Mouse (Mus musculus) neutrophil, adult 65 days (primary cell): ENCODE results near the gene Perm1. TPM values are rescaled to one million over a fixed set of nuclear protein-coding genes. Genes with fewer than 3 reads are reported as not detected.

ENCODE experiments used
- total RNA-seq: library from RNA; stranded (reverse); gene quantifications from 2 replicates; pipeline ENCODE4 v1.2.4, GENCODE M21; 2023

Perm1 gene
- not detected in 2 replicates for total RNA-seq

DNA sequence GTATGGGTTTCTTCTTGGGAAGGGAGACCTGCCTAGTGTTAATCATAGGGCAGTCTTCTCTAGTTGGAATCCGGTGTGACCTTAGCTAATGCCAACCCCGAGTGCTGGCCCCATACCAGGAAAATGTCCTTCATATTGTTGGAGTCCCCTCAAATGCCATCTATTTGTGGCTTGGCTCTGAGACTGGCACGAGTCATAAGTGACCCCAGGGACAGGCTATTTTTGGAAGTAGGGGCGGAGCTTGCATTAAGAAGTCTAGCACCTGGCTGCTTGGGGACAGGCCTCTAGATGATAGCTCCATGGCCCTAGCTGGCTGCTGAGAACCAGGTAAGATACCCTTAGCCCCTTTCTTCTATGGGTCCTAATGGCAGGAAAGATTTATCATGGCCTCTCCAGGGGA is at the start of gene Perm1:
TSS of gene Perm1 (plus strand) at position 220 of the 400 bp plus-strand sequence.

DNA sequence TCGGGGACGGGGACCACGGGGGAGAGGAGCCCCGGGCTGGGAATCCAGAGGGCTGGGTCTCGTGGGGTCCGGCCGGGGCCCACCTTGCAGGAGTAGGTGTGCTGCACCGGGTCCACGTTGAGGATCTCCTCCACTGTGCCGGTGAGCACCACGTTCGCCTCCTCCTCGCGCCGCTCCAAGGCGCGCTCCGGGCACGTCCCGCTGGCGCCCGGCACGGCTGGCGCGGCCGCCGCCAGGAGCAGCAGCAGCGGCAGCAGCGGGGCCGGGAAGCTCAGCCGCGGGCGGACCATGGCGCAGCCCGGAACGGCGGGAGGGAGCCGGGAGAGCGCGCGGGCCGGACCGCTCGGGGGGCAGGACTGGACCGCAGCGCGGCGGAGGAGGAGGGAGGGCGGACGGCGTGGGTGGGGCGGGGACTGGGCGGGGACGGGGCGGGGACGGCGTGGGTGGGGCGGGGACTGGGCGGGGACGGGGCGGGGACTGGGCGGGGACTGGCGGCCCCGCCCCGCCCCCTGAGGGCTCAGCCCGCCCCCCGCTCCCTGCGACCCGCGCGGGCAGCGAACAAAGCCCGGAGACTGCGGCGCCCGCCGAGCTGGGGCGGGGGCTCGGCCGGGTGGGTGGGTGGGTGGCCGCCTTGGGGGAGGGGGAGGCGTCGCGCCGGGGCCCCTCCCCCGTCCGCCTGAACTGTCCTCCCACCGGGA is 18.4 kb upstream of the Perm1 start, which contains the start of gene Agrn:
TSS of gene Agrn (minus strand) at position 358 of the 698 bp plus-strand sequence.

DNA sequence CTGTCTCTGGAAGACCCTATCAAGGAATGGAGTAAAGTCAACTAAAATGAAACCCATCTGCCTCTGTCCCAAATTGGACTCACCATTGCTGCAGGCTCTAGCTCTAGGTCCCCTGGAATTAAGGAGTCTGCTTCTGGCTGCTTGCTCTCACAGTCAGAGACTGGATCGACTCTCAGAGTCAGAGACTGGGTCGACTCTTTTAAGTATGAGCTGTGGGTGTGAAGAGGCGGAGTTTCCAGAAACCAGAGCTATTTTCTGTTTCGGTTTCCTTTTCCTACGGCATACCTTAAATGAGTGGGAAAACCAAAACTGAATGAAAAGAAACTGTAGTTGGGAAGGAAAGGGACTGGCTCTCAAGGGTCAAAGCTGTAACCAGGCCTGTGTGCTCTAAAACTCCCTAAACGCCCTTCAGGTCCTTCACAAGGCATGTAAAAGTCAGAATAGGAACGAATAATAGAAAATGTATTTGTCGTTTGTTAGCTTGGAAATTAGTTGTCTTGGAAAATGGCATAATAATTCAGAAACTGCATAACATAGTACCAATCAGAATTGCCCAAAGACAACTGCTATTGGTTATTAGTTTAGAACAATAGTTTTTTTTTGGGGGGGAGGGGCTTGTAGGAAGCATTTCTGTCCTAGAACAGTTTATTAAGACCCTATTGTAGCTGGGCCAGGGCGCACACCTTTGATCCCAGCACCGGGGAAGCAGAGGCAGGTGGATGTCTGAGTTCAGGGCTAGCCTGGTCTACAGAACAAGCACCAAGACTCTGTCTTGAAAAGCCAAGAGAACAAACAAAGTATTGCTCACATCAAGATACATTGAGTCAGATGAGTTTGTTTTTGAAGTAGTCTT is 14.8 kb upstream of the Perm1 start, which contains the start of gene Isg15:
TSS of gene Isg15 (minus strand) at position 196 of the 853 bp plus-strand sequence.

DNA sequence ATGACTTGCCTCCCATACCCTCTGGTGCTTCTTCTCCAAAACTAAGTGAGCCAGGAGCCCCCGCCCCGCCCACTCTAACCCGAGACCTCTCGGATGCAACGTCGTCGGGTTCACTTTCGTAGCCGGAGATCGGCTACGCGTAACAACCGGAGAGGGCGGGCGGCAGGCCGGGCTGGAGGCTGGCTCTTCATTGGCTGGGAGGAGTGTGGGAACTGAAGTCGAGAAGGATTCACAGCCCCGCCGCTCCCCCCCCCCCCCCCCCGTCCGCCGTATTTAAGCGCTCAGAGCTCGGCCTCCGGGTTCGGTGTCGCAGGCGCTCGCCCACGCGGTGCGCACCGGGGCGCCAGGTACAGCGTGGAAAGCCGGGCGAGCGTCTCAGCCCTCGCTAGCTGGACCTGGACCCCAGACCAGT is 12.7 kb upstream of the Perm1 start, which contains the start of gene AW011738:
TSS of gene AW011738 (plus strand) at position 304 of the 412 bp plus-strand sequence.

DNA sequence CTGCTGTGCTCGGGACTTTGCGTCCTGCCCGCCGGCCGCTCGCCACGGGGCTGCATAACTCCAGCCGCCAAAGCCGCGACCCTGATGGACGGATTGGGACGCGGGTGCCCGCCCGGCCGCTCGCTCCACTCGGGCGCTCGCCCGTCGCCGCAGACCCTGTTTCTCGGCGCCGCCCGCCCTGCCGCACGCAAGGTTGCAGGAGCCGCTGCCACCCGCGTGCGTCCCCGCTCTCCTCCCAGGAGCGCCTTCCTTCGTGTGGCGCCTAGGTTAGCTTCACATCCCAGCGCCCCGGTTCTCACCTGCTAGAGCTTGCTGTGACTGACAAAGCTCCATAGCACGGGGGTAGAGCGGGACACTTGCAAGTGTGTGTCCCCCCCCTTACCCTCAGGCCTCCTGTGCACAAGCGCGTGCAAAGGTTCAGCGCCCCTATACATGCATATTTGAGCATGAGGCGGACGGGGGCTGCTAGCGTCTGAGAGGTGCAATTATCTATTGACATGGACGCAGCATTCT is 19.1 kb downstream of the Perm1 start, which contains the start of gene Plekhn1:
TSS of gene Plekhn1 (minus strand) at position 157 of the 513 bp plus-strand sequence.

DNA sequence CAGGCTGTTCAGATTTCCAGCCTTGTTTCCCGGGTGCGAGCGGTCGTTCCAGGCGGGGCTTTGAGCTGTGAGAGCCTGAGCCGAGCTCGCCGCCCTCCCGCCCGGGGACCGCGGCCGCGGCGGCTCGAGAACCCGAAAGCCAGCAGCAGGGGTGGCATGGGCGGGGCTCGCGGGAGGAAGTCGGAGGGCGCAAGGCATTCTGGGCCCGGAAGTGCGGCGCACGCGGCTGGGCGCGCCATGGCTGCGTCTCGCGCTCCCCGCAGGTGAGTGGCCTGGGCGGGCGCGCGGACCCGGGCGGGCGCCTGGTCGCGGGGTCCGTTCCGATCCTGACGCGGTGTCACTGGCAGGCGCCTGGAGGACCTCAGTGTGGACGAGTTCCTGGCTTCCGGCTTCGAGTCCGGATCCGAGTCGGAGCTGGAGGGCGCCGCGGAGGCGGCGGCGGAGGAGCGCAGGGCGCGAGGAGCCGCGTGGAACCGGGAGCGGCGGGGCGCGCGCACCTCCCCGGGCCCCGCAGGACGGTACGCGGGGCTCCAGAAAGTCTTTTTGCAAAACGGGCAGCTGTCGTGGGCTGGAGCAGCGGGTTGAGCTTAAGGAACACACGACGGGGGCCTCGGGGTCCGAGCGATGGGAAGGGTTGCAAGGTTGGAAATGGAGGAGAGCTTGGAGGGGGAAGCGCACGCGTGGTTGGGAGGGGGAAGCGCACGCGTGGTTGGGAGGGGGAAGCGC is 20.3 kb downstream of the Perm1 start, which contains the start of gene Noc2l:
TSS of gene Noc2l (plus strand) at position 203 of the 726 bp plus-strand sequence.

DNA sequence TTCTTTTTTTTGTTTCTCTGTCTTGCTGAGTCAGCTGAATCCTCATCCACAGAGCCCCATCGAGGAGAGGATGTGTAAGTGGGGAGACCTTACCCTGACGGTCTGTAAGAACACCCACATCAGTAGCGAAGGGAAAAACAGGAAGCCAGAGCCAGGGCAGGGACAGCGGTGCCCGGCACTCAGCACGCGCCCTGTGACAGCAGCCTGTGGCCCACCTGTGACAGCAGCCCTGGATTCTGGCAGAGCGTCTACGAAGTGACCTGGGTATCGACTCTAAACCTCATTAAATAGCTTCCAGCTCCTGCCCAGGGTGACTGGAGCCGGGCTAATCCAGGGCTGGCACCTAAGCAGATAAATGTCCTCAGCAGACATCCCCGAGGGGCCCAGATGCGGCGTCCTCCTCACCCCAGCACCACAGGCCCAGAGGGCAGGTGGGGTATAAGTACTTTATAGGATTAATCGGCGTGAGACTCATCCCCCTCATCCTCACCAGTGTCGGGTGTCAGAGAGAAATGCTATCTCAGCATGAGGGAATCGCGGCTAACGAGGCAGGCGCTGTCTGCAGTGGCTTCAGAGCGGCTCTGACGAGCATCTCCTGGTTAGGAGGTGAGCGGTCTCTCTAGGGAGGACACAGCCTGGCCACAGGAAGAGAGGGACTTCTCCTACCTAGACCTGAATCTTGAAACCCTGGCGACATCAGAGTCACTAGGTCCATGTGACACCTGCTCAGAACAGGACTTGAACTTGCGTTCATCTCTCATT is 39.6 kb downstream of the Perm1 start, which contains the start of gene Samd11:
TSS of gene Samd11 (minus strand) at position 580 of the 762 bp plus-strand sequence.

Other genes with a start within 250 kb of the Perm1 start
- gene B3galt6, start 223.2 kb upstream of the Perm1 start, total RNA-seq: 1.6 and 1.9 TPM in 2 replicates
- gene Sdf4, start 223.0 kb upstream of the Perm1 start, total RNA-seq: 101 and 115 TPM in 2 replicates
- 1.5 and 2.1 TPM in 2 replicates for gene Tnfrsf4, start 202.0 kb upstream of the Perm1 start, total RNA-seq
- 3.5 and 6.8 TPM in 2 replicates for gene Tnfrsf18, start 189.7 kb upstream of the Perm1 start, total RNA-seq
- gene Ttll10, start 156.5 kb upstream of the Perm1 start, total RNA-seq: not detected in 2 replicates
- 12.2 and 12.7 TPM in 2 replicates for gene 9430015G10Rik, start 105.9 kb upstream of the Perm1 start, total RNA-seq
- gene Rnf223, start 85.4 kb upstream of the Perm1 start, total RNA-seq: 0.18 and 0.35 TPM in 2 replicates
- gene Agrn, start 18.4 kb upstream of the Perm1 start, total RNA-seq: 17.6 and 18.5 TPM in 2 replicates
- 10.6 and 19.0 TPM in 2 replicates for gene Isg15, start 15.1 kb upstream of the Perm1 start, total RNA-seq
- 5.9 and 7.6 TPM in 2 replicates for gene AW011738, start 12.6 kb upstream of the Perm1 start, total RNA-seq
- 13.2 and 19.2 TPM in 2 replicates for gene Plekhn1, start 19.0 kb downstream of the Perm1 start, total RNA-seq
- gene Noc2l, start 20.1 kb downstream of the Perm1 start, total RNA-seq: 18.4 and 27.6 TPM in 2 replicates
- 3.5 and 6.7 TPM in 2 replicates for gene Samd11, start 39.8 kb downstream of the Perm1 start, total RNA-seq
- not detected in 2 replicates for gene Vmn2r-ps159, start 115.2 kb downstream of the Perm1 start, total RNA-seq